Mouse (Mus musculus) right cerebral cortex, postnatal 4 days (tissue): ENCODE results near the gene Prpsap2.
"Not testable (repeated sequence)": the region's sequence is repeated elsewhere in the genome, so short reads cannot be mapped to it uniquely, and the experiment has no call there.

ENCODE experiments used
- DNase-seq: peaks from one replicate; pipeline ENCODE4 v3.0.0-alpha.2; 2022

Prpsap2 gene

GRCm38 (mm10) chr11:61761584-61762407 is at the start of gene Prpsap2:
TSS of gene Prpsap2 (minus strand) at chr11:61762088.
- peak; percentile 97 for DNase-seq

- no peak for DNase-seq
These were observed 47.9 kb upstream of the Prpsap2 start for GRCm38 (mm10) chr11:61809793-61810192.

- no peak for DNase-seq
These were observed 46.7 kb upstream of the Prpsap2 start for GRCm38 (mm10) chr11:61808551-61809117.

GRCm38 (mm10) chr11:61793441-61793840 is 31.6 kb upstream of the Prpsap2 start:
- no peak for DNase-seq

- DNase-seq = no peak
These were observed 26.7 kb upstream of the Prpsap2 start for GRCm38 (mm10) chr11:61788550-61788949.

GRCm38 (mm10) chr11:61782526-61782925 is 20.6 kb upstream of the Prpsap2 start:
- not testable (repeated sequence) for DNase-seq

- no peak for DNase-seq
These were observed 12.8 kb upstream of the Prpsap2 start for GRCm38 (mm10) chr11:61774551-61775149.

GRCm38 (mm10) chr11:61760518-61760917 is 1.4 kb downstream of the Prpsap2 start:
- DNase-seq = no peak

GRCm38 (mm10) chr11:61757151-61757550 is 4.7 kb downstream of the Prpsap2 start:
- DNase-seq = no peak

- DNase-seq = no peak
These were observed 10.3 kb downstream of the Prpsap2 start for GRCm38 (mm10) chr11:61751612-61752011.

- DNase-seq = no peak
These were observed 14.7 kb downstream of the Prpsap2 start for GRCm38 (mm10) chr11:61747161-61747560.

GRCm38 (mm10) chr11:61745781-61746180 is 16.1 kb downstream of the Prpsap2 start:
- no peak for DNase-seq

- no peak for DNase-seq
These were observed 17.4 kb downstream of the Prpsap2 start for GRCm38 (mm10) chr11:61744460-61744859.

GRCm38 (mm10) chr11:61743768-61744167 is 18.1 kb downstream of the Prpsap2 start:
- no peak for DNase-seq

- no peak for DNase-seq
These were observed 21.4 kb downstream of the Prpsap2 start for GRCm38 (mm10) chr11:61740500-61740899.

GRCm38 (mm10) chr11:61737290-61737689 is 24.6 kb downstream of the Prpsap2 start:
- no peak for DNase-seq

GRCm38 (mm10) chr11:61732672-61733071 is 29.2 kb downstream of the Prpsap2 start:
- no peak for DNase-seq

GRCm38 (mm10) chr11:61728037-61728436 is 33.9 kb downstream of the Prpsap2 start:
- no peak for DNase-seq

- DNase-seq = no peak
These were observed 39.8 kb downstream of the Prpsap2 start for GRCm38 (mm10) chr11:61722077-61722476.

GRCm38 (mm10) chr11:61720636-61721035 is 41.3 kb downstream of the Prpsap2 start, which contains the start of gene Slc5a10:
TSS of gene Slc5a10 (minus strand) at chr11:61720826.
- DNase-seq = no peak

GRCm38 (mm10) chr11:61719826-61720225 is 42.1 kb downstream of the Prpsap2 start:
- DNase-seq = no peak

- DNase-seq = no peak
These were observed 42.5 kb downstream of the Prpsap2 start for GRCm38 (mm10) chr11:61719387-61719786.

GRCm38 (mm10) chr11:61717990-61718389 is 43.9 kb downstream of the Prpsap2 start:
- DNase-seq = no peak

GRCm38 (mm10) chr11:61715130-61715529 is 46.8 kb downstream of the Prpsap2 start:
- peak; percentile 22 for DNase-seq
